Mouse (Mus musculus) testis, adult 2 months (tissue): ENCODE data around the gene Gm49387. TPM values are rescaled to one million over a fixed set of nuclear protein-coding genes. Genes with fewer than 3 reads are reported as not detected.

Experiments
- H3K27ac ChIP-seq: fragments of 200-500 bp; 2 replicates; pipeline ENCODE4 v1.5.1; 2012; ENCODE audit warnings: low read depth, low read length; ENCODE audit not compliant: control insufficient read depth, insufficient read depth
- H3K27me3 ChIP-seq: fragments of 200-500 bp; 2 replicates; pipeline ENCODE4 v1.6.1; 2012; ENCODE audit warnings: mild to moderate bottlenecking, low read length, moderate library complexity; ENCODE audit not compliant: control insufficient read depth, insufficient read depth
- H3K36me3 ChIP-seq: fragments of 200-500 bp; 2 replicates; pipeline ENCODE4 v1.6.1; 2012; ENCODE audit warnings: mild to moderate bottlenecking, low read length; ENCODE audit not compliant: control insufficient read depth, insufficient read depth
- H3K4me1 ChIP-seq: fragments of 200-500 bp; 2 replicates; pipeline ENCODE4 v1.6.1; 2012; ENCODE audit warnings: low read length; ENCODE audit not compliant: control insufficient read depth, insufficient read depth
- H3K4me3 ChIP-seq: fragments of 200-500 bp; 2 replicates; pipeline ENCODE4 v1.5.1; 2012; ENCODE audit warnings: low read depth, mild to moderate bottlenecking, low read length, moderate library complexity, mixed read lengths; ENCODE audit not compliant: control insufficient read depth
- CTCF ChIP-seq: fragments of 200-500 bp; IDR thresholded peaks from 2 replicates; pipeline ENCODE4 v1.5.1; 2012; ENCODE audit warnings: low read depth, mild to moderate bottlenecking, inconsistent platforms, low read length, moderate library complexity; ENCODE audit not compliant: control insufficient read depth, insufficient read depth, insufficient replicate concordance
- POLR2A ChIP-seq: fragments of 200-500 bp; IDR thresholded peaks from 2 replicates; pipeline ENCODE4 v1.6.1; 2012; ENCODE audit warnings: low read depth, mild to moderate bottlenecking, inconsistent platforms, low read length, moderate library complexity; ENCODE audit not compliant: control insufficient read depth
- polyA plus RNA-seq: library from polyadenylated mRNA; depleted of rRNA; stranded (reverse); fragments of >200 nt; gene quantifications from 2 replicates; pipeline ENCODE4 v1.2.3, GENCODE M21; 2012

Gm49387 gene
- polyA plus RNA-seq, 1 experiment: 1.2 TPM

- Histone ChIP-seq H3K27me3 (no peaks in the 10 kb centered on the region), H3K36me3 (no peaks in the 10 kb centered on the region), H3K4me3 (no peak overlapping the region), H3K27ac (no peak overlapping the region), H3K4me1 (peaks cover 2% of the 10 kb centered on the region; the same call in 1 of the 2 replicates)
- TF ChIP-seq CTCF (no peak), POLR2A (no peak)
Observed at GRCm38 (mm10) chr14:31644183-31644830, 3.6 kb upstream of the Gm49387 start.

GRCm38 (mm10) chr14:31641506-31642155, 953 bp upstream of the Gm49387 start:
- Histone ChIP-seq H3K27ac (no peak overlapping the region), H3K4me1 (peaks cover 2% of the 10 kb centered on the region; the same call in 1 of the 2 replicates)
- TF ChIP-seq POLR2A (no peak), CTCF (no peak)

GRCm38 (mm10) chr14:31640890-31641505, 320 bp upstream of the Gm49387 start, which contains the start of the genes Btd and Hacl1:
Gene Btd (plus strand): TSS chr14:31641028.
Gene Hacl1 (minus strand): TSS chr14:31641286.
- Histone ChIP-seq H3K4me3 (peak within 1 kb of the TSS; percentile 95), H3K36me3 (no peaks in the 10 kb centered on the region), H3K27me3 (no peaks in the 10 kb centered on the region), H3K4me1 (peaks cover 2% of the 10 kb centered on the region; the same call in 1 of the 2 replicates), H3K27ac (peak within 1 kb of the TSS; percentile 88)
- peak; percentile 50; the same call in 1 of the 2 replicates for TF ChIP-seq POLR2A
- TF ChIP-seq CTCF: no peak

More at GRCm38 (mm10) chr14:31641506-31642155, 953 bp upstream of the Gm49387 start:
- H3K4me3 ChIP-seq: no peak overlapping the region; the same call in 1 of the 2 replicates
- no peaks in the 10 kb centered on the region for H3K27me3 ChIP-seq
- no peaks in the 10 kb centered on the region for H3K36me3 ChIP-seq

GRCm38 (mm10) chr14:31630677-31631076, 10.0 kb downstream of the Gm49387 start:
- Histone ChIP-seq H3K4me1 (no peaks in the 10 kb centered on the region), H3K27me3 (no peaks in the 10 kb centered on the region), H3K36me3 (no peaks in the 10 kb centered on the region), H3K27ac (no peak overlapping the region), H3K4me3 (no peak overlapping the region)
- no peak for TF ChIP-seq POLR2A

GRCm38 (mm10) chr14:31622748-31623147, 17.9 kb downstream of the Gm49387 start:
- no peak overlapping the region for H3K27ac ChIP-seq
- TF ChIP-seq CTCF: no peak
- no peak for TF ChIP-seq POLR2A
- no peaks in the 10 kb centered on the region for H3K36me3 ChIP-seq
- no peaks in the 10 kb centered on the region for H3K4me1 ChIP-seq
- H3K4me3 ChIP-seq: no peak overlapping the region
- H3K27me3 ChIP-seq: no peaks in the 10 kb centered on the region

- no peak overlapping the region for H3K4me3 ChIP-seq
- TF ChIP-seq CTCF (no peak), POLR2A (no peak)
- no peaks in the 10 kb centered on the region for H3K4me1 ChIP-seq
- no peaks in the 10 kb centered on the region for H3K36me3 ChIP-seq
- H3K27ac ChIP-seq: no peak overlapping the region
- no peaks in the 10 kb centered on the region for H3K27me3 ChIP-seq
Observed at GRCm38 (mm10) chr14:31620591-31621223, 20.0 kb downstream of the Gm49387 start.

- no peaks in the 10 kb centered on the region for H3K36me3 ChIP-seq
- H3K27ac ChIP-seq: no peak overlapping the region
- TF ChIP-seq POLR2A (no peak), CTCF (no peak)
- no peaks in the 10 kb centered on the region for H3K27me3 ChIP-seq
- H3K4me3 ChIP-seq: no peak overlapping the region
- H3K4me1 ChIP-seq: no peaks in the 10 kb centered on the region
Observed at GRCm38 (mm10) chr14:31617997-31618396, 22.7 kb downstream of the Gm49387 start.
